Mouse (Mus musculus) midbrain, embryonic 13.5 days (tissue): ENCODE measurements at regions not wholly inside any gene's neighbourhood (a gene's known extent, or its start where the extent isn't known, plus 50 kb on each side); places are given as distances from the start of the nearest gene placed in this dataset.

Experiments used
- ATAC-seq: fragments of 200-750 bp; cut with Nextera tagmentation; 2 replicates; pipeline ENCODE4 v1.8.0; 2017; ENCODE audit warnings: mild to moderate bottlenecking, moderate TSS enrichment, moderate library complexity
- H3K27ac ChIP-seq: fragments of 300-500 bp; sonication (generic); 2 replicates; pipeline ENCODE4 v1.5.1; 2015; ENCODE audit warnings: inconsistent platforms, mild to moderate bottlenecking, moderate library complexity
- H3K27me3 ChIP-seq: fragments of 300-500 bp; sonication (generic); 2 replicates; pipeline ENCODE4 v1.6.1; 2015; ENCODE audit warnings: mild to moderate bottlenecking, inconsistent platforms
- H3K36me3 ChIP-seq: fragments of 300-500 bp; sonication (generic); 2 replicates; pipeline ENCODE4 v1.6.1; 2015; ENCODE audit warnings: mild to moderate bottlenecking, inconsistent platforms
- H3K4me1 ChIP-seq: fragments of 300-500 bp; sonication (generic); replicated peaks from 2 replicates; pipeline ENCODE4 v1.6.1; 2015; ENCODE audit warnings: inconsistent platforms
- H3K4me2 ChIP-seq: fragments of 300-500 bp; sonication (generic); replicated peaks from 2 replicates; pipeline ENCODE4 v1.6.1; 2015; ENCODE audit warnings: moderate library complexity, mild to moderate bottlenecking, inconsistent platforms
- H3K4me3 ChIP-seq: fragments of 300-500 bp; sonication (generic); replicated peaks from 2 replicates; pipeline ENCODE4 v1.5.1; 2015; ENCODE audit warnings: mild to moderate bottlenecking, inconsistent platforms
- H3K9ac ChIP-seq: fragments of 300-500 bp; sonication (generic); replicated peaks from 2 replicates; pipeline ENCODE4 v1.6.1; 2015; ENCODE audit warnings: mild to moderate bottlenecking, inconsistent platforms
- H3K9me3 ChIP-seq: fragments of 300-500 bp; sonication (generic); 2 replicates; pipeline ENCODE4 v1.6.1; 2016; ENCODE audit warnings: mild to moderate bottlenecking, inconsistent platforms
- WGBS: fragments of 180-500 bp; shearing (Covaris S2); methylation state at CpG from one replicate; pipeline ENCODE4 v1.1.7; 2015; 5-methylcytosine and 5-hydroxymethylcytosine counted together

- H3K4me3 ChIP-seq, result peak overlapping the region; percentile 33
- H3K4me2 ChIP-seq, result peak overlapping the region; percentile 56
- no peaks in the 10 kb centered on the region for H3K36me3 ChIP-seq
- 19% methylated on average over 9 of the region's 9 CpGs for WGBS
- ATAC-seq, result peak; percentile 20; the same call in 1 of the 2 replicates
- peak overlapping the region; percentile 43 for H3K9ac ChIP-seq
- H3K27ac ChIP-seq, result peak overlapping the region; percentile 40; the same call in 1 of the 2 replicates
- H3K9me3 ChIP-seq, result 0 out of 2 replicates have a peak, but pooled peaks cover 4% of the 10 kb centered on the region
- H3K4me1 ChIP-seq, result peaks cover 15% of the 10 kb centered on the region
- 0 out of 2 replicates have a peak, but pooled peaks cover 8% of the 10 kb centered on the region for H3K27me3 ChIP-seq
Measured at GRCm38 (mm10) chr7:71023946-71024610, 327.2 kb downstream of the Gm10295 start.

GRCm38 (mm10) chr7:71023253-71023945 lies 327.9 kb downstream of the Gm10295 start:
- H3K27ac ChIP-seq, result peak overlapping the region; percentile 40
- peak overlapping the region; percentile 56 for H3K4me2 ChIP-seq
- no peaks in the 10 kb centered on the region for H3K36me3 ChIP-seq
- peak; percentile 89 for ATAC-seq
- H3K9me3 ChIP-seq, result 0 out of 2 replicates have a peak, but pooled peaks cover 4% of the 10 kb centered on the region
- 0 out of 2 replicates have a peak, but pooled peaks cover 8% of the 10 kb centered on the region for H3K27me3 ChIP-seq
- H3K4me3 ChIP-seq, result peak overlapping the region; percentile 33
- H3K4me1 ChIP-seq, result peaks cover 15% of the 10 kb centered on the region
- peak overlapping the region; percentile 43 for H3K9ac ChIP-seq
- 6% methylated on average over 16 of the region's 16 CpGs for WGBS
